Mouse (Mus musculus): ENCODE measurements at regions not wholly inside any gene's neighbourhood (a gene's known extent, or its start where the extent isn't known, plus 50 kb on each side); places are given as distances from the start of the nearest gene placed in this dataset.
A peak's percentile ranks its signal among the peaks of the same experiment; 100 is the strongest.

DNA sequence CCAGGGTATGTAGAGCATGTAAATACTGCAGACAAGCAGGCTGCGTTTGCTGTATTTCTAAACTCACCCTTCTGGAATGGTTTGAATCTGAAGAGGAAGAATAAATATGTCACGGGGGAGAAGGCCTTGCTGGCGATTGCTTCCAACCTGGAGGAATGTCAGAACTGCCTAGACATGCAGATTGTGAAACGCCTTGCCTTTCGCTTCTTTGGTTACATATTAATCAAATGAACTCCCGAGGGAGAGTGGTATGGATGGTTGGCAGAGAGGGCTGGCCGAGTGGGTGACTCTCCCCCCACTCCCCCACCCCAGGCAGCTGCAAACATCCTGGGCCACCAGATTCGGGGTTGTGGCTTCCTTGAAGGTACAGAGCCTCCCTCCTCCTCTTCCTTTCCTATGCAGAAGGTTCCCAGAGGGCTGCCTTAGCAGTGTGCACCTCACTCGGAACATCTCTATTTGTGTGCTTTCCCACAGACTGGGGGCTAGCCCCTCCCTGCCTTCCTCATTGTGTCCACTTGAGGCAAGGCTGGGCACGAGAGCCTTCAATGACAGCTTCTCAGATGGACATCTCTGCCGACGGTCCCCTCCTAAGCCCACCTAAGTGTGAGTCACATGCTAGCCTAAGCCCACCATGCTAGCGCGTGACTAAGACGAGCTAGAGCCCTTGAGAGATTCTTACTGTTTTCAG lies 93.3 kb downstream of the Zfp281 start:
- peak; percentile 19 to 58 for DNase-seq (ENCODE audit: low spot score in 2 of 2)

DNA sequence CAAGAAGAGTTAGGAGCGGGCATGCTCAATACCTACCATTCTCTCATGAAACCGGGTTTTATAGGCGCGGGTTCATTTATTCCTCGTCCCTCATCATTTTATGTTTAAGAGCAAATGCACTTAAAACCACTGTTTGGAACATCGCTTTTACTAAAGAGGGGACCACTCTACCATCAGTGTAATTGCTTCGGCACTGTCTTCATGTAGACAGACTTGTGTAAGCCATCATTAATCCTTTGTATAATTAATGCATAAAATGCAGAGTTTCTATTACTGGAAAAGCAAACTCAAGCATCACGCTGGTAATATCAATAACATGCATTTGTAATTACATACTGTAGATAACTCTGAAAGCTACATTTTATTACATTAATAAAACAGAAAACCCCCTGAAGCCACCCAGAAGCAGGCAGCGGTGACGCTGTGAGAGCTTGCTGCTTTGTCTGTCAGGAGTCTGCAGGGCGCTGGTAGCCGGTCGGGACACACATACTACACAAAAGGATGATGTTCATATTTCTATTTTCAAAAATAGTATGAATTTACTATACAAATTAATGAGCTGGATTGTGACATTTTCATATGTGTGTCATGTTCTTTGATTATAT lies 99.2 kb downstream of the Zfp281 start:
- no peak for DNase-seq (ENCODE audit: low spot score in 2 of 2)

GRCm38 (mm10) chr1:136725242-136725641 lies 100.5 kb downstream of the Zfp281 start:
- DNase-seq (ENCODE audit: low spot score in 2 of 2) = no peak

DNA sequence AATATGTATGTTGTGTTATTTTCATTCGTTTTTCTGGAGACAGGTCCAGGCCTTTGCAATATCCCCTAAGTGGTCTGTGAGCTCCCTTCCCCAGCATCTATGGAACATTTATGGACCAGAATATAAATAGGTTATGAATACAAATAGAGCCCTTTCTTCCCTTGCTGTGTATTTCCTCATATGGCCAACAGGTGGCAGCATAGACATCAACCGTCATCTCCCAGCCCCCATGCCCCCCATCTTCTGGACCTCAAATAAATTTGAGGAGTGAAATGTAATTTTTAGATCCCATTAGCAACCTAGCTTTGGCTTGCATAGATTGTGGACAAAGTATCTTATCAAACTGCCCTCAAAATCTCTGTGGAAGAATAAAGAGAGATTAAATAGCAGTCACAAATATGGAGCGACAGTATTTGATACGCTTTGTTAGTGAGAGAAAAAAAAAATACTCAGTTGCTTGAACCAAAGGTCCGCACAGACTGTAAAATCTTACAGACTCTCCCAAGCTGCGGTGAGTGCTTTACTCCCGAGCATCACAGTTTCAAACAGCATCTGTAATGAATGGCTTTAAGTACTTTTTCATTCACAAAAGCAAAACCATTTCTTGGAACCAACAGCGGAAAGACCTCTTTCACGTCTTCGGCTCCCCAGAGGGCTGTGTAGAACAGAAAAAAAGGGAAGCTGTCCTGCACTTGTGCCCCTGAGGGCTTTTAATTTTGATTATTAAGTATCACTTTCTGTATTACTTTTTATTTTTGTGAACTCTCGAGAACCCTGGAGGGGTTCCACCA lies 101.6 kb downstream of the Zfp281 start:
- DNase-seq (ENCODE audit: low spot score in 2 of 2) = no peak

GRCm38 (mm10) chr1:136727868-136728631 lies 103.3 kb downstream of the Zfp281 start:
- DNase-seq (ENCODE audit: low spot score in 2 of 2) = no peak

DNA sequence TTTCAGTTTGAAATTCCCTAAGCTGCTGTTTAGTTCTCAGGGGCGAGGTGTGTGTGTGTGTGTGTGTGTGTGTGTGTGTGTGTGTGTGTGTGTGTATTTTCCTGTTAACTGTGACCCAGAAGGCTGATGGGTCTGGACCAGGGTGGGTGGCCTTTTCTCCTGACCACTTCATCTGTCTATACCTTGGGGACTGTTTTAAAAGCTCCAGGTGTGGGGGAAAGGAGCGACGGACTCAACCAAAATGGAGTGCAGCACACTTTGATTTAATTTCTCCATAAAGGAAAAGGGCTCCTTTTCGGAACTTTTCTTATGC lies 103.9 kb downstream of the Zfp281 start:
- DNase-seq (ENCODE audit: low spot score in 2 of 2) = no peak

GRCm38 (mm10) chr1:136730638-136731037 lies 105.9 kb downstream of the Zfp281 start:
- DNase-seq (ENCODE audit: low spot score in 2 of 2) = no peak

DNA sequence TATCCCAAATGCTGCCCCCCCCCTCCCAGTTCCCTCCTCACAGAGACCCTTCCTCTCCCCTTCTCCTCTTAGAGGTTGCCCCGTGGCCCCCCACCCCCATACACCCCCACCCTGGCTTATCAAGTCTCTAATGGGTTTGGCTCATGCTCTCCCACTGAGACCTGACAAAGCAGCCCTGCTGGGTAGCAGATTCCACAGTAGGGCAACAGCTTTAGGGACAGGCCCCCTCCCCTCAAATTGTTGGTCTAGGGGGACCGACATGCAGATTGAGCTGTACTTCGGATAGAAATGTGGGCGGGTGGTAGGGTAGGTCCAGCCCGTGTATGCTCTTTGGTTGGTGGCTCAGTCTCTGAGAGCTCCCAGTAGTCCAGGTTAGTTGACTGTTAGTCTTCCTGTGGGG lies 113.3 kb downstream of the Zfp281 start:
- no peak for DNase-seq (ENCODE audit: low spot score in 2 of 2)

GRCm38 (mm10) chr1:136739486-136739885 lies 114.8 kb downstream of the Zfp281 start:
- peak; percentile 22 to 45 for DNase-seq (ENCODE audit: low spot score in 2 of 2)

DNA sequence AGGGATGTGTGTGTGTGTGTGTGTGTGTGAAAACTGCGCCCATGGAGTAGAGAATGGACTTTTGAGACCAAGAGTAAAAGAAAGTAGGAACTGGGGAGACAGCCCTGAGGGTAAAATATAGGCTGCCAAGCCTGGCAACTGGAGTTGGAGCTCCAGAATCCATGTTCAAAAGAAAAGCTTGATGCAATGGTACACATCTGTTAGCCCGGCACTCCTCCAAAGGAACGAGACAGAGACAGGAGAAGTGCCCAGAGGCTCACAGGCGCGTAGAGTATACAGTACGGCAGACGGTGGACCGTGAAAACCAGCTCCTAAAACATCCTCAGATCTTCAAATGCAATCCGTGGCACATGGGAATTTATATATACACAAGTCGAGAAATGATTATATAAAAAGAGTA lies 116.4 kb downstream of the Zfp281 start:
- no peak for DNase-seq (ENCODE audit: low spot score in 2 of 2)

GRCm38 (mm10) chr1:136749188-136749587 lies 124.5 kb downstream of the Zfp281 start:
- DNase-seq (ENCODE audit: low spot score in 2 of 2) = peak in 1 of 2 experiments; percentile 19

GRCm38 (mm10) chr1:136751464-136752191 lies 126.9 kb downstream of the Zfp281 start:
- DNase-seq (ENCODE audit: low spot score in 2 of 2) = peak in 1 of 2 experiments; percentile 5

- no peak for DNase-seq (ENCODE audit: low spot score in 2 of 2)
Measured at GRCm38 (mm10) chr1:136754286-136754685, 129.6 kb downstream of the Zfp281 start.

- DNase-seq (ENCODE audit: low spot score in 2 of 2) = no peak
Measured at GRCm38 (mm10) chr1:136758730-136759129, 134.0 kb downstream of the Zfp281 start.

- no peak for DNase-seq (ENCODE audit: low spot score in 2 of 2)
Measured at GRCm38 (mm10) chr1:136759164-136759563, 134.5 kb downstream of the Zfp281 start.

DNA sequence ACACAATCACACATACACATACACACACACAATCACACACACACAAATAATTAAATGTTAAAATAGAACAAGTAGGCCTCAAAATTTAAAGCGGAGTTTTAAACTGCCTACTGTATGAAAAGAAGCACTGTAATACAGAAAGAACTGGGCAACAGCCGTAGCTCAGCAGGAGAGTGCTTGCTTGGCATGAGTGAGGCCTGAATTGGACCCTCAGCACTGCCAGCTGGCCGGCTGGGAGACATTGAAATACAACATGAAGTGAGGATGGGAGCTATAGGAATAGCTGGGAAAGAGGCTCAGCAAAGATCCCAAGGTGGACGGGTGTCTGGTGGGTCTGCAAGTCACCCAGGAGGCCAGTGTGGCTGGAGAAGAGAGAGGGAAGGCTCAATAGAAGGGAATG lies 136.8 kb downstream of the Zfp281 start:
- DNase-seq (ENCODE audit: low spot score in 2 of 2) = no peak

DNA sequence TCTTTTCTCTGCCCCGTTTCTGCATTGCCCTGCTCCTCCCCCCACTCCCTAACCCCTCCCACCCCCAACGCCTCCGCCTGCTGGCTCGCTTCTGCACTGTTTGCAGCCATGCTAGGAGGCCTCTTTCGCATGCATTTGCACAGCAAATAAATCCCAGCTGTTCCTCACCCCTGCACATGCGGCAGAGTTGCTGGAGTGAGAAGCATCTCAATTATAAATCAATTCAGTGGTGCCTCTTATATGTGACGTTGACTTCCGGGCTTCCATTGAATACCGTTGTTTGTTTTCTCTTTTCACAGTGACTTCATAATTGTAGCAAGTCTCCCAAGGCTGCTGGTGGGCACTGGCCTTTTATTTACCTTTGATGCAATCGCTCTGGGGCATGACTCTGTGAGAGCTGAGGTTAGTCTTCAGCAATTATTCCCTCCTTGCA lies 144.3 kb downstream of the Zfp281 start:
- DNase-seq (ENCODE audit: low spot score in 2 of 2) = no peak

GRCm38 (mm10) chr1:136773743-136774142 lies 149.0 kb downstream of the Zfp281 start:
- no peak for DNase-seq (ENCODE audit: low spot score in 2 of 2)

DNA sequence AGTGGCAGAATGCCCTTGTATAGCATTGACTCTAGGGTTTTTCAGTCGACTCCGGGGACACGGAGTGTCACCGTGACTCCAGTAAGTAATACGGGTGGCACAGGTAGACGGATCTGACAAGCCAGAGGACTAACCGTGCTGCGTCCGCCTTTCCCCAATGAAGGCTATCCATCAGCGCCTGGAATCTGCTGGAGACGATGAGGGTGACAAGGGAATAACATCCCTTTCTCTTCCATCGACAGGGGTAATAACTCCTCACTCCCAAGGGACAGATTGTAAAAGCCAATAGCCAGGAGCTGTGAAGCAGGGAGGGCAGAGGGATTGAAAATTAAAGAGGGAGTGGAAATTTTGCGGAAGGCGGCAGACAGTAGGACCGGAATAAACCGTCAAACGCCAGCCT lies 151.5 kb downstream of the Zfp281 start:
- DNase-seq (ENCODE audit: low spot score in 2 of 2) = no peak

DNA sequence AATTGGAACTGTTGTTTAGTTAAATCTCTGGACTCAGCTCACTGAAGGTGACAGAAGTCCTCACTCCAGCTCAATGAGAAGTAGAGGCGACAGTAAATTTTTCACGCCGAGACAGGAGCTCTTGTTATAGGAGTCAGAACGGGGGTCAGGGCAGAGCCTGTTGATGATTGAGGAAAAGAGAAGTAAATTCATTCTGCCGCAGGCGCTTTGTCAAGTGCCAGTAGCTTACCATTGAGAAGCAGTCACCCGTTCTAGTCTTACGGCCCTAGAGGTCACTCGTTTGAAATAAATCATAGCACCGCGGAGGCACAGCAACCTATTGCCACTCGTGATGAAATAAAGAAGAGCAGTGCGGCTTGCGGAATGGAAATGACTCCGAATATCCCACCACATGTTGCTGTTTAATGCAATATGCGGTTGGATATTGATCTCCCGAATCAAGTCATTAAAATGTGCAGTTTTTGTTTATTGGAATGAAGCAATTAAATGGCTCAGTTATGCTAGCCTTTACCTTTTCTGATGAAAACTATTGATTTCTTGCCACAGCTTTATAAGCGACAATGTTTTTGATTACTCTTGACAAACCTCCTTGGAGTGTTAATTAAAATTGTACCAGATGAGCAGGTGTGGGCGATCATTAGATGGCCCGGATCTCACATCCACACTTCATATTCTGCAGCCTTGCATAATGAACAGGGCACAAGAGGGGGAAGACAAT lies 152.7 kb downstream of the Zfp281 start:
- DNase-seq (ENCODE audit: low spot score in 2 of 2) = no peak

GRCm38 (mm10) chr1:136779384-136779783 lies 154.7 kb downstream of the Zfp281 start:
- no peak for DNase-seq (ENCODE audit: low spot score in 2 of 2)

All from urinary bladder, postnatal 36 days (tissue).